Mouse (Mus musculus) MEL-GATA-1-ER (cell line): ENCODE measurements around the gene Zbtb16.

ENCODE experiments used
- DNase-seq: peaks from one replicate; pipeline ENCODE4 v3.0.0-alpha.2; 2012; ENCODE audit warnings: low read depth; ENCODE audit errors: extremely low read depth

Zbtb16 gene

DNA sequence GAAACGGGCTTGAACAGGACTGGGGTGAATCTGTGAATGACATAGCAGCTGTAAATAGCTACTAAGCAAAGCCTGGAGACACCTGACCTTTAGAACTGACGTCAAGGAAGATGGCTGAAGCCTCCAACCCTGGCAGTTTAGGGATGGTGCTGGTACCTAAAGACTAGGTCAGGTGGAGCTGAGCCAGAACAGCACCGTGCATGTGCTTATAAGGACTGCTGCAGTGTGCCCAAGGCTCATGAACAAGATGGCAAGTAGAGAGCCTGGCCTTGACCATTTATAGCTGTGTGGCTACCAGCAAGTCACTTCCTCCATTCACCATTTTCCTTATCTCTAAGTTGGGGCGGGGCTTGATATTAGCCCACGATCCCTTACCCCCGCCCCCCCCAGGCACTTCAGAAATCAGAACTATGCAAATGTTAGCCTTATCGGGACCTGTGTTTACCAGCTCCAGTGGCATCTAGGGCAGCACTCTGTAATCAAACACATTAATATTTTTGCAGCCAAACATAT is 9.6 kb downstream of the Zbtb16 start:
- no peak for DNase-seq

- no peak for DNase-seq
Measured at GRCm38 (mm10) chr9:48824533-48825130, 11.4 kb downstream of the Zbtb16 start.

- DNase-seq, result no peak
Measured at GRCm38 (mm10) chr9:48823851-48824250, 12.2 kb downstream of the Zbtb16 start.

GRCm38 (mm10) chr9:48823319-48823705 is 12.7 kb downstream of the Zbtb16 start:
- DNase-seq, result no peak

- no peak for DNase-seq
Measured at GRCm38 (mm10) chr9:48822586-48823318, 13.3 kb downstream of the Zbtb16 start.

DNA sequence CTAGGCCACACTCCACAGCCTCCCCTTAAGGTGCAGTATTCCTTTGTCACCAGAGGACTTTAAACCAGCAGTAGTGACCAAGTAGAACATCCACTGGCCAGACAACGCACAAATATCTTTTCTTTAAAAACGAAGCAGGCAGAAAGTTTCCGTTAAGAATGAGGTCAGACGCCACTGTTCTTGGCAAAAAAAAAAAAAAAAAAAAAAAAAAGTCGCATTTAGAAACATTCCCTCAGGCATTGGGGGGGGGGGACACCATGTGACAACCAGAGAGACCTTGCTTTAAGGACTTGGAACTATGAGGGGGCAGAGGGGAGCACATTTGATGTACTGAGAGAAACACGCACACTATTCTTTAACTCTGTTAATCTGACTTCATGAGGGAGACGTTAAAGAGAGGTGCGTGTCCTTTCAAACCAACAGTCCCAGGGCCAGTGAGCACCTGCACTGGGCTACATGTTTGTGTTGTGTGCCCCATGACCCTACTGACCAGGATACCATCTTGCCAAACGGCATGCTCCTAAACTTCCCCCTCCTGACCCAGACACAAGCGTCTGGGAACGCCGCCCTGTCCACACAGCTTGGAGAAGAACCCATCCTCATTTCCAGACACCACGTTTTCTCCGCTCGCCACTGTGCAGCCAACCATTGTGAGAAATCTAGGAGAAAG is 14.0 kb downstream of the Zbtb16 start:
- no peak for DNase-seq

GRCm38 (mm10) chr9:48821431-48821830 is 14.6 kb downstream of the Zbtb16 start:
- no peak for DNase-seq

- no peak for DNase-seq
Measured at GRCm38 (mm10) chr9:48820791-48821190, 15.2 kb downstream of the Zbtb16 start.

DNA sequence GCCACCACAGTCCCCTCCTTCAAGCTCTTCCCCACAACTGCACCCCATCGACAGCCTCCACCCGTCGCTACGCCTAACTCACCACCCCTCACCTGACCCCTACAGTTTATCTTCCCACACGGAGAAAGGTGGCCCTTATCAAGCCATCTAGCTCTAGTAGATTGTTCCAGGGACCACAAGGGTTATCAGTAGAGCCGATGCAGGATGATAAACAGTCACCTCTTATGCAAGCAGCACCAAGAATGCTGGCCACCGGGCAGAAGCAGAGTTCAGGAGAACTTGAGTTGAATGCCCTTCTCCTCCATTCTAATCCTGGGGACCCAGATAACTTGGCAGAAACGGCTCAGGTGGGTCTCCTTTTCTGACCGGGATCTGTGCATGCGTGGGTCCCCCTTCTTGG is 16.3 kb downstream of the Zbtb16 start:
- no peak for DNase-seq

GRCm38 (mm10) chr9:48819137-48819536 is 16.9 kb downstream of the Zbtb16 start:
- DNase-seq, result no peak

DNA sequence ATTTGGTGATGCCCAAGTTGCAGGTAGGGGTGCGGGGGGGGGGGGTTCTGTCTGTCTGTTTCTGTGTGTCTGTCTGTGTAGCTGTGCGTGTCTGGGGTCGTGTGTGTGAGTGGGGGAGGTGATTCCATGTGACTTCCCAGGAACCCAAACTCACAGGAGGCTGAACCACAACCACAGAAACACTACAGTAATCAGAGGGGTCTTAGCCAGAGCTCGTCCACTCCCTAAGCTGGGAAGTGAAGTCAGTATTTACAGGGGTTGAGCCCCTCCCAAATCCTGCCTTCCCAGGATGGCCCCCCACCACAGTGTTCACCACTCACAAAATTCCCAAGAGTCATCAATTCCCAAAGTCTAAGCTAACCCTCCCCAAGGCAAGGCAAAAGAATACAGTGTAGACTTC is 18.1 kb downstream of the Zbtb16 start:
- DNase-seq, result no peak

DNA sequence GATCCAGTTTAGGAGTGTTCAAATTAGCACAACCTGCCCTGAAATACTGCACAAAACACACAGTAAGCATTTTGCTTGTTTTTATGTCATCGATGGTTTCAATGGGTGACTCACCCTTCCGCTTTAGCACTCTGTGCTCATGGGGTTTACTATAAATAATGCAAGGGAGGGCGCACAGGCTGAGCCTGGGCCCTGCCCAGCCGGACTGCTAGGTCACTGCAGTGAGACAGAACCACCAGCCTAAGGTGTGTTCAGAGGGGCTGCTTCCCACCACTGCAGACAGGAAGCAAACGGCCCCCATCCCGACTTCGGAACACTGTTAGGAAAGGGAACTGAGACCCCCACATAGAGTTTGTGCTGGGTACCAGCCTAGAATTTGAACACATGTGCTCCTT is 18.6 kb downstream of the Zbtb16 start:
- DNase-seq, result no peak

DNA sequence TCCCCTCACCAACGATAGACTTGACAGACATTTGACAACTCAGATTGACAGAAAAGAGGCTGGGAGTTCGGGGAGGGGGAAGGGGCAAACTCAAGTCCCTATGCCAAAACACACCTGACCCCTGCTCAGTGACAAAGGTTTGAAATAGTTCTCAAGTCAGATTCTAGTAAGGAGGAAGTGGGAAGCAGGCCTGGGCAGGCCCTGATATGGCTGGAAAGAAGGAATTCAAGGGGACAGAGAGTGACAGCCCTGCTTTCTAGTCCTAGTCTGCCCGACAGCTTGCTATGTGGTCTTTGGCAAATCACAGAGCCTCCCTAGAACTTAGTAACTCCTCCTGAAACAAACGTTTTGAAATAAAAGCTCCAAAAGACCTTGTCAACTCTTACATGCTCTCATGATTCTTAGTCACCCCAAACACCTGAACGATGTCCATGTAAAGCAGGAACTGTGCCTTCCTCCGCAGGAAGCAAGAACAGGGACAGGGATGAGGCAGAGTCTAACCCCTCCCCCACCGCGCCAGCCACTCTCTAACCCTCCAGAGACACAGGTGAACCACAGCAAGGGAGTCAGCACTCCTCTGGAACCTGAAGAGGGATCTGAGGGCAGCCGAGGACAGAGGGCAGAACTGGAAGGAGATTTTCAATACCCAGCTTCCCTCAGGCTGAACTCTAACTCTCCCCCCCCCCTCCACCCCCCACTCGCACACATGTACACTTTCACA is 19.2 kb downstream of the Zbtb16 start:
- no peak for DNase-seq

- no peak for DNase-seq
Measured at GRCm38 (mm10) chr9:48816157-48816556, 19.9 kb downstream of the Zbtb16 start.

GRCm38 (mm10) chr9:48814881-48815495 is 21.0 kb downstream of the Zbtb16 start:
- DNase-seq, result no peak

DNA sequence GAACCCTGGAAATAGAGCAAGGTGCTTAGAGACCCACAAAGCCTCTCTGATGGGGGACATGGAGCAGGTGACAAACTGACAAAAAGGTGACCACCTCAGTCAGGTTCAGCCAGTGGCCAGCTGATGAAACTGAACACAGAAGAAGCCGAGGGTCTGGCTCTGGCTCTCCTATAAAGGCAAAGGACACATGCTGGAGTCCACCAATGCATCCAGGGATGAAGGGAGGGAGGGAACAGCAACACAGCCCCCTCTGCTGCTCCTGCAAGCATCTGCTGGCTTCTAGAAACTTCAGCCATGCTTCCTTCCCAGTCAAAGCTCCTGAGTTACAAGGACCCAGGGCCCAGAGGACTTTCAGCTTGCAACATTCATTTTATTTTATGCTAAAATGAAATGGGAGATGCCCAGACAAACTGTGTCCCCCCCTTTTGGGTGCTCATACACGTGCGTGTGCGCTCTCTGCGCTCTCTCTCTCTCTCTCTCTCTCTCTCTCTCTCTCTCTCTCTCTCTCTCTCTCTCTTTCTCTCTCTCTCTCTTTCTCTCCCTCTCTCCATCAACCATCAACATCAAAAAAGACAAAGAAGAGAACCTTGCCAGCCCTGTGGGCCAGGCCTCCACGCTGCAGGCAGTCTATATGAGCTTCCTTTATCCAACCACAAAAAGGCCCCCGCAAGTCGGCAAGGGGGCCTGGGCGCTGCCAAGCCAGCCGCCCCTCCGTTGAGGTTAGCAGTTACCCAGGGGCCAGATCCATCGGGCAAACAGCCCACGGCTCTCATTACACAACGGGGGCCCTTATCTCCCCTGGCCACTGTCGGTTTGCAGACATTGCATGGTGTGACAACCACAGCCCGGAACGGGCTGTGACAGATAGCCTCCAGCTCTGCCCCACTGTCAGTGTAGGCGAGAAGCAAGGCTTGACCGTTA is 21.8 kb downstream of the Zbtb16 start:
- DNase-seq, result peak; percentile 87

GRCm38 (mm10) chr9:48812352-48812751 is 23.7 kb downstream of the Zbtb16 start:
- DNase-seq, result no peak

GRCm38 (mm10) chr9:48806591-48806990 is 29.4 kb downstream of the Zbtb16 start:
- no peak for DNase-seq

GRCm38 (mm10) chr9:48805850-48806249 is 30.2 kb downstream of the Zbtb16 start:
- DNase-seq, result no peak

GRCm38 (mm10) chr9:48804509-48804908 is 31.5 kb downstream of the Zbtb16 start:
- no peak for DNase-seq
